Mouse (Mus musculus): ENCODE results near the gene Cend1.
A peak's percentile ranks its signal among the peaks of the same experiment; 100 is the strongest.
"Not testable (repeated sequence)": the region's sequence is repeated elsewhere in the genome, so short reads cannot be mapped to it uniquely, and the experiment has no call there.

Gene Cend1

GRCm38 (mm10) chr7:141426948-141427730 lies 2.2 kb downstream of the Cend1 start:
- no peak for DNase-seq

DNA sequence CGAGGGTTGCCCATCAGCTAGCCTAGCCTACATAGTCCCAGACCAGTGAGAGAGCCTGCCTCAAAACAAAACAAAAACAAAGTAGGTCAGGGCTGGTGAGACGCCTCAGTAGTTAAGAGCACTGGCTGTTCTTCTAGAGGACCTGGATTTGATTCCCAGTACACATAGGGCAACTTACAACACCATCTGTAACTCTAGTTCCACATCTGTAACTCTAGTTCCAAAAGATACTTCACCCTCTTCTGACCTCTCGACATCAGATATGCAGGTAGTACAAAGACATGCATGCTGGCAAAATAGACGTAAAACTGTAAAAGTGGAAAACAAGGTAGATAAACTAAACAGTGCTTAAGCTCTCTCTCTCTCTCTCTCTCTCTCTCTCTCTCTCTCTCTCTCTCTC lies 5.5 kb downstream of the Cend1 start:
- DNase-seq, result no peak

GRCm38 (mm10) chr7:141420030-141420702 lies 9.1 kb downstream of the Cend1 start:
- no peak for DNase-seq

DNA sequence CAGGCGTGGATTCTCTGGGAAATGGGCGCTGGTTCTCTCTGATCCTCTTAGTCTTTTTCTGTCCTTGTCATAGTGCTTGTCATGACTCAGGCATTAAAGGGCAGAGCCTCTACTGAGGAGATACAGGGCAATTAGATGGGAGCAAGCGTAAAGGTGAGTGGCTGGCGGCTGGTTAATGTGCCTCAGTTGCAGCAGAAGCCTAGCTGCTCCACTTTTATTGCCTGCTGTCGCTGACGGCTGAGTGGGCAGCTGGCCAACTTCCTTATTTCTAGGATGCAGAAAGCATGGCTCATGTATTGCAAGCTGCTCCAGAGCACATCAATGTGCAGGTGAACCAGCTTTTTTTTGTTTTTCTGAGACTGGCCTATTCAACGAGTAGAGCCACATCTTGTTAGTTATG lies 10.3 kb downstream of the Cend1 start:
- DNase-seq, result peak; percentile 40

GRCm38 (mm10) chr7:141417731-141418681 lies 11.3 kb downstream of the Cend1 start:
- DNase-seq, result no peak

GRCm38 (mm10) chr7:141416144-141416841 lies 13.0 kb downstream of the Cend1 start:
- DNase-seq, result no peak

- DNase-seq, result peak; percentile 100
Measured at GRCm38 (mm10) chr7:141413809-141414584, 15.3 kb downstream of the Cend1 start, which contains the start of gene Gatd1. Gene Gatd1, minus strand, starts transcription at chr7:141414136.

- no peak for DNase-seq
Measured at GRCm38 (mm10) chr7:141413331-141413730, 16.0 kb downstream of the Cend1 start.

DNA sequence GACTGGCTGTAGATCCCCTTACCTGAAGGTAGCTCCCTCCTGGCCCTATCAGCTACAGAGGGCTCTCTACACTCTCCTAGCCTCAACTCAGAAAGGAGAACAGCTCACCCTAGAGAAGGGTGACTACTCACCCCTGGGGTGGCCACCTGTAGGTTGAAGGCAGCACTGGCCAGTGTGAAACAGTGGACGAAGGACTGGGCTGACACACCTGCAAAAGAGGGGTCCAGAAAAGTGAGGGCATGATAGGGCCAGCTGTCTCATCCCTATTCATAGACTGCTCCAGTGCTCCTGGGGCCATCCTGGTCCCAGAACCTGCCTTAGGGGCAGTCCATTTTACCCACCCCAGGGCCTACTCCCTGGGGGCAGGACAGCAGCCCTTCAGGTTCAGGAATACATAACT lies 17.6 kb downstream of the Cend1 start:
- DNase-seq, result no peak

- DNase-seq, result no peak
Measured at GRCm38 (mm10) chr7:141410631-141411030, 18.7 kb downstream of the Cend1 start.

DNA sequence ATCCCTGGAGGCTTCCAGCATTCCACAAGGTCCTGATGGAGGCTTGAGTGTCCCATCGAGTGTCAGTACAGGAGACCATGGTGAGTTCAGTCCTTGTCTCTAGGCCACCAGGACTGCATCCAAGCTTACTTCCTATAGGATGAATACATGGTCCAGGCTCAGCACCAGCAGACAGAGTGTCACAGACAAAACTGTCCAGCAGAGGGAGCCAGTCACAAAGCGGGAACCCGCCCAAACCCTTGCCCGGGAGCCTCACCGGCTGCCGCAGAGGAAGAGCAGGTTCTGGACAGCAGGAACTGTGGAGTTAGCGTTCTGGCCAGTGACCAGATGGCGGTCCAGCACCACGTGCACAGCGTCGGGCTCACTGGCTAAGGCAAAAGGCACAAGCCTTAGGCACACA lies 20.5 kb downstream of the Cend1 start:
- peak; percentile 91 for DNase-seq

DNA sequence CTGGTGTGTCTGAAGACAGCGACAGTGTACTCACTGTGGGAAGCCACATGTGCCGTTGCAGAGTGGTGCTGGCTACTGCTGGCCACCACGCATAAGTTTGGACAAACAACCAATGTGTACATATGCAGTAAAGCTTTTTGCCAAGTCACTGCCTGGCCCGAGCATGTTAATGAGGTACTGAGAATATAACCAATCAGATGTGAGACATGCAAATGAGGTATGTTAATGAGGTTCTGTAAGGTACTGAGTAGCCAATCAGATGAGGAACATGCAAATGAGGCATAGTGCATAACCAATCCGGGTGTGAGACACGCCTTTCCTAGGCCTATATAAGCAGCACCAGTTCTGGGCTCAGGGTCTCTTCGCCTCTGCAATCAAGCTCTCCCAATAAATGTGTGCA lies 21.6 kb downstream of the Cend1 start:
- not testable (repeated sequence) for DNase-seq

- no peak for DNase-seq
Measured at GRCm38 (mm10) chr7:141405466-141405865, 23.8 kb downstream of the Cend1 start.

DNA sequence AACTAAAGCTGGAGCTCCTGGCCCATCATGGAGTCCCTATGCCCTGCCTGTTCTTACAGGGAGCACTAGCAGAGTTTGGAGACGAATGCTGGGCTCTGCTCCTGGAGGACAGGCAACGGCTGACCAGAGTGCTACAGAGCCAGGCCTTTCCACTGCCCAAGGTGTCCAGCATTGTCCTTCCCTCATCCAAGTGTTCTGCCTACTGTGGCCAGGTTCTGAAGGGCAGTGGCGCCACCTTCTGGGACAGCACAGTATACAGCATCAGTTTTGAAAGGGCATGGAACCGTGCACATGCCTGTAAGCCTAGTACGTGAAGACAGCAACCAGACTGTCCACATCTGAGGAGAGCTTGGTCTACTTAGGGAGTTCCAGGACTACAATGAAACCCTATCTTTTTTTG lies 26.0 kb downstream of the Cend1 start:
- DNase-seq, result peak; percentile 69

DNA sequence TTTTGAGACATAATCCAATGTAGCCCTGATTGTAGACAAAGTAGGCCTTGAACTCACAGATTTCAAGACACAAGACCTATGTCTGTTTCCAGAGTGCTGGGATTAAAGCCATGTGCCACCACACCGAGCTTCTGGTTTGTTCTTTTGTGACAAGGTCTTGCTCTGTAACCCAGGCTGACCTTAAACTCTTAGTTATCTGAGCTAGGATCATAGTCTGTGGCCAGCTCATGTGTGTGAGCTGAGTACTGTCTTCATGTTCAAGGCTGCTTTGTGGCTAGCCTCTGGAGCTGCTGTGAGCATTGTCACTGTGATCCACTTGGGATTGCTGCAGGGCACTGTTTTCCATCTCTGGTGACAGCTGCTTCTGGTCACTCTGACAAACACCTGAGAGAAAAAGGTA lies 33.9 kb downstream of the Cend1 start:
- no peak for DNase-seq

DNA sequence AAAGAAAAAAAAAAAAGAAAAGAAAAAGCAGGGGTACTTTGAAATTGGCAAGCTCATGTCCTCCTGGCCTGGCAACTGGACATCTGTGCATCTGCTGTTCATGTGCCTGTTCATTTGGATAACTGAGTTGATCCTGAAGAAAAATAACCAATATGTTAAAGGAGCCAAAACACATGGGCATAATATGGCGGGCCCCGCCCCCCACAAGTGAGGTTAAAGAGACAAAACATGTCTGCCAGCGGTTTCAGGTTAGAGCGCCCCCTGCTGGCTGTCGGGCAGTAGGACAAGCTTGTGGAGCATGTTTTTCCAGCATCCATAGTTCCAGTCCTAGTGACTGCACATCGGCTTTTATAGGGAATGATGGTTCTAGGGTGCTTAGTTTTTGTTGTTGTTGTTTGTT lies 34.5 kb downstream of the Cend1 start:
- DNase-seq, result peak; percentile 85

DNA sequence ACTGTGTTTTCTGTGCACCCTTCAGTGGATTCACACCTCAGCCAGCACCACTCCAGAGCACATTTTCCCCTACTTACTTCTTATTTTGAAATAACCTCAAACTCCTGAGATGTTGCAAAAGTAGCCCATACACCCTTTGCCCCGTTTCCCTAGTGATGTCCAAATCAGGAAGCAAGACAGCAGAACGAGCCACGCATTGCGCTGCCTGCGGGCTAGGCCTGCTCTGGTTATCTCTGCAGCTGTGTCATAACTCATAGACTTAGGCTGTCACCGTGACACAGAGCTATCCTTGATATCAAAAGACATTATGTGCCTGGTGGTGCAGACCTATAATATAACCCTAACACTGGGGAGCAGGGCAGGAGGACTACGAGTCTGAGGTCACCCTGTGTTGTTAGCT lies 35.1 kb downstream of the Cend1 start:
- DNase-seq, result no peak

GRCm38 (mm10) chr7:141392552-141393222 lies 36.6 kb downstream of the Cend1 start:
- DNase-seq, result no peak

- DNase-seq, result peak; percentile 99
Measured at GRCm38 (mm10) chr7:141391625-141392551, 37.4 kb downstream of the Cend1 start, which contains the start of gene Taldo1. Gene Taldo1, plus strand, starts transcription at chr7:141392199.
